Mouse (Mus musculus): ENCODE data around the gene Gm44503. TPM values are rescaled to one million over a fixed set of nuclear protein-coding genes. Genes with fewer than 3 reads are reported as not detected.

Gm44503 gene
- total RNA-seq, 2 experiments from 2014 or later, result 0.29 TPM; not detected in 1

DNA sequence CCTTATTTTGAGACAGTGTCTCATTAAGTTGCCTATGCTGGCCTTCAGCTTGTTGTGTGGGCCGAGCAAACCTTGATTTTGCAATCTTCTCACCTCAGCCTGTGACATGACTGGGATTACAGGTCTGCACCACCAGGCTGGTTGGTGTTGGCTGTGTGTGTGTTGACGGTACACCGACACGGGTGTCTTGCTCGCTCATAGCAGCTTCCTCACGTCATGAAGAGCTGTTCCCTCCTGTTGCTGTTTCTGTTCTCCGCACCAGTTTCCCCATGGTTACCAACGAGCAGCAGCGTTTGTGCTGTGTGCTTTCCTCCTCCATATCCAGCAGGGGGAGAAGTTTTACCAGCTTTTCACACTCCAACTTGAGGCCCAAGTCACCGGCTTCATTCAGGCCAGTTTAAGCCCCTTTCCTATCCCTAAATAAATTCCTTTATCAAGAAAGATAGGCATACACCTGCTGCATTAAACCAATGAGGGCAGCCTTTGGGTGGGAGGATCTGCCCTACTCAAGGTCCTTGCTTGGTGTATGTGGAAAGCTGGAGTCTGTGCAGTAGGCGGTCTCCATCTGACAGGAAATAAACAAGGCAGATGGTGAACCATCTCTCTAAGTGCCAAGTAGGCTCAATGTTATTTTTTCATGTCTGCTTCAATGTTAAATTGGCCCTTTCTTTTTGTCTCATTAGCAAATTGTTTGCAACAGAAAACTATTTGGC lies 9.9 kb downstream of the Gm44503 start:
- intact Hi-C loops (cut with DNase I), result loop anchor here (5.0 to 10.0 kb wide), 2 partner anchors 124 to 204 kb away; no protein-coding TSS in a partner anchor
- DNase-seq (ENCODE audit: low spot score in 2 of 2), result peak; percentile 68 to 89

DNA sequence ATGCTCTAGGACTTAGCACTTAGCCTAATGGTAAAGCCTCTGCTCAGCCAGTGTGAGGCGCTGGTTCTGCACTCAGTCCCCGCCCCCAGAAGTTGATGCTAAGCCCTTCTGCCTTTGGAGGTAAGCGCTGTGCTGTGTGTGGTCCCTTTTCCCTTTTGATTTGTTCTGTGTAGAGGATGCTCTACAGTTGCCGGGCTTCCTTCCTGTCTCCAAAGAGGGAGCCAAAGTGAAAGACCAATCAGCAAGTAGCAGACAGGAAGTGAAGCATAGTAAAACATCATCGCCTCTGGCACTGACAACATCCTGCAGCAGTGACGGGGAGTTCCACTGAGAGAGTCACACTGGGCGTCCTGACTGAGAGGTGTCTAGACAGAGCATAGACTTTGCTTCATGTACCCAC lies 11.2 kb downstream of the Gm44503 start:
- DNase-seq (ENCODE audit: low spot score in 2 of 2), result no peak
- intact Hi-C loops (cut with DNase I), result loop anchor here (5.0 to 10.0 kb wide), 2 partner anchors 122 to 205 kb away; no protein-coding TSS in a partner anchor

DNA sequence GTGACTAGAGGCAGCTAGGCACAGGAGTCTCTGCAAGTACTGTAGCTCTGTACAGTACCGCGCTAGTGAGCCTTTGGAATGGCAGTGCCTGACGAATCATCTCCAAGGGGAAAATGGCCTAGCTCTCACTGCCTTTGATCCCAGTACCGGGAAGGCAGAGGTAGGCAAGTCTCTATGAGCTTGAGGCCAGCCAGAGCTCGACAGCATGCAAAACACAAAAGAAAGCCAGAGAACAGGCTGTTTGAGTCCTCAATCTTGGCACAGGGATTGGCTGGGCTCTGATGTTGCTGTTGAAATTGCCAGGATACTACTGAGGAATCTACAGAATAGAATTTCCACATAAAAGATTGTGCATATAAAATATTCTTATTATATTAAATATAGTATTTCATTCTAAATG lies 13.8 kb downstream of the Gm44503 start:
- DNase-seq (ENCODE audit: low spot score in 2 of 2), result no peak
- intact Hi-C loops (cut with DNase I), result no loop called here

DNA sequence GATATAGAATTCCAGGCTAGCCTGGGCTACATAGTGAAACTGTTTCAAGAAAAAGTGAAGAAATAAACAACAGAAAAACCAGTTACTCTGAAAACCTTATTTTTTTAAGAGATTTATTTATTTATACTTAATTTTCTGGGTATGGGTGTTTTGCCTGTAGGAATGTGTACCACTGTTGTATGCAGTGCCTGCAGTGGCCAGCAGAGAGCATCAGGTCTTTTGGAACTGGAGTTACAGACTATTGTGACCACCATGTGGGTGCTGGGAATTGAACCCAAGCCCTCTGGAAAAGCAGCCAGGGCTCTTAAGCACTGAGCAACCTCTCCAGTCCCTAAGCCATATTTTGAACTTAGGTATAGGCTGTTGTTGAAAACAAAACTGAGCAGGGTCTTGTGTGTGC lies 14.3 kb downstream of the Gm44503 start:
- DNase-seq (ENCODE audit: low spot score in 2 of 2), result no peak
- intact Hi-C loops (cut with DNase I), result no loop called here

DNA sequence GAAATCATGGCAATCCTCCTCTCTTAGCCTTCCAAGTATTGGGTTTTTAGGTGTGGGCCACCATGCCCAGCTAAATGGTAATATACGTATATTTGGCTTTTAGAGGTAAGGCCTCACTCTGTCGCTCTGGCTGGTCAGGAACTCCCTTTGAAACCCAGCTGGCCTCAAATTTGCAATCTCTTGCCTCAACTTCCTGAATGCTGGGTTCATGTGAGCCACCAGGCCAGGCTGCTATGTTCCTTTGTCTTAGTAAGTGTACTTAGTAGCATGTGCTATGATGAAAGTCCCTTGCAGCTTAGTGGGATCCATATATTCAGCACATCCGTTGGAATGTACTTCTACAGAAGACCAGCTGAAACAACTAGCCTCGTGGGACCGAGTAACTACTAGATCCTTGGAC lies 16.1 kb downstream of the Gm44503 start:
- no peak for DNase-seq (ENCODE audit: low spot score in 2 of 2)
- intact Hi-C loops (cut with DNase I), result no loop called here

DNA sequence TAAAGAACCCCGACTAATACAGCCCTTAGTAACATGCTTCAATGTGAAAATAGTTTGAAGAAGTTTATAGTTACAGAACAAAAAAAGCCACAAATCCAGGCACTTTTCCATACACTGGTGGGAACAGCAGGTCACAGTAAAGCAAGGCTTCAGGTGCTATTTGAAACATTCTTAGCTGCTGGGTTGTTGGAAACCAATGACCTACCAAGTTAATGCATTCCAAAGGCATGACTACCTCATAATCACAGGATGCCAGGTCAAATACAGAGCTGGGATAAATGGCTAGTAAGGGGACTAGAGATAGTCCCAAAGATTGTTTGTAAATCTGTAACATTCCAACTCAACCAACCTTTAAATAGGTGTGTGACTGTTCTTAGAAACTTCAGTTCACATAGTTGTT lies 16.6 kb downstream of the Gm44503 start:
- DNase-seq (ENCODE audit: low spot score in 2 of 2), result no peak
- intact Hi-C loops (cut with DNase I), result no loop called here

DNA sequence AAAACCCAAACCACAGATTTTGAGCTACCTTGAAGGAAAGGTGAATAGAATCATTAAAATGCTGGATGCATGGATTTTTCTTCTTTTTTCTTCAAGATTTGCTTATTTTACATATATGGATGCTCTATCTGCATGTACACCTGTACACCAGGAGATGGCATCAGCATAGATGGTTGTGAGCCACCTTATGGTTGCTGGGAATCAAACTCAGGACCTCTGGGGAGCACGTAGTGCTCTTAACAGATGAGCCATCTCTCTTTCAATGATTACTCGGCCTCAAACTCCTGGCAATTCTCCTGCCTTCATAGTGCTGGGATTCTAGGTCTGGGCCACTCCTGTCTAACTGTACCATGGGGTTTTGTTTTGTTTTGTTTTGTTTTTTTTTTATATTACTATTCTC lies 24.4 kb downstream of the Gm44503 start:
- intact Hi-C loops (cut with DNase I), result no loop called here
- DNase-seq (ENCODE audit: low spot score in 2 of 2), result no peak

DNA sequence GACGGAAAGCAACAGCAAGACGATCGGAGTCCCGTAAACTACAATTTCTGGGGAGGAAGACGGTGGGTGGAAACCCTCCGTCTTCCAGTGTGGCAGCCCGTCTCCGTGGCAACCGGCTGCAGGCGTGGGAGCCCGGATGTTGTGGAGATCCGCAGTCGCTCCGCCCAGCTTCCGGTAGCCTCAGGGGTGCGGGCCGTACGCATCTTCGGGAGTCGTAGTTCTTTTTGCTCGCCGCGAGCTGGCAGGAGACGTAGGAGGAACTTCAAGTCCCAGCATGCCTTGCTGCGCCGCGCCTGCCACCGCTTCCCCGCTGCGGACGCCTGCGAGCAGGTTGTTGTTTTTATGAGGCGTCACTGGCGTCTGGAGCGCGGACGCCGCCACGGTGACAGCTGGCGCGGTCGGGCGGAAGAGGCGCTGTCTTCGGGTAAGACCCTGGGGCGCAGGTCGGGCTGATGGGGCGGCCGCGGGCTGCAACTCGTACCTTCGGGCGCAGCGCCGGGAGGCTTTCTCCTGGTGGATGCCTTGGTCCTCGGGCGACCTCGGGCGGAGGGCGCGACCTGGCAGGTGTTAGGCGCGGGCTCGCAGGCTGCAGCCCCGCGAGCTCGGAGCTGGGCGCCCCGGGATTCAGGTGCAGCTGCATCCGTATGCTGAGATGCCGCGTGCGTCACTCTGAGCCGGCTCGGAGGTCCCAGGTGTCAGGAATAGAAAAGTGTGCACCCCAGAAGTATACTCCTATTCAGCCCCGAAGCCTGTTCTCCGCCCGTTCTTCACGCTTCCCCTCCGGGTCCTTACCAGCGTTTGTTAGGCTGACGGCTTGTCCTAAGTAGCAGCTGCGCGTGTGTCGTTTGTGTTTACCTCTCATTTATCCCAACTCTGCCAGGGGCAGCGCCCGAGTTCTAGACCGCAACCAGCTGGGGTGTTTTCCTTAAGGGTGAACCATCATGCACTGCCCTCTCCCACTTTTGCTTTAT lies 26.9 kb downstream of the Gm44503 start, which contains the start of the genes Ccpg1os and Ccpg1:
TSS of gene Ccpg1os (minus strand) at position 133 of the 971 bp plus-strand sequence.
TSS of gene Ccpg1 (plus strand) at position 180 of the 971 bp plus-strand sequence.
- intact Hi-C loops (cut with DNase I), result no loop called here
- peak; percentile 98 for DNase-seq (ENCODE audit: low spot score in 2 of 2)

DNA sequence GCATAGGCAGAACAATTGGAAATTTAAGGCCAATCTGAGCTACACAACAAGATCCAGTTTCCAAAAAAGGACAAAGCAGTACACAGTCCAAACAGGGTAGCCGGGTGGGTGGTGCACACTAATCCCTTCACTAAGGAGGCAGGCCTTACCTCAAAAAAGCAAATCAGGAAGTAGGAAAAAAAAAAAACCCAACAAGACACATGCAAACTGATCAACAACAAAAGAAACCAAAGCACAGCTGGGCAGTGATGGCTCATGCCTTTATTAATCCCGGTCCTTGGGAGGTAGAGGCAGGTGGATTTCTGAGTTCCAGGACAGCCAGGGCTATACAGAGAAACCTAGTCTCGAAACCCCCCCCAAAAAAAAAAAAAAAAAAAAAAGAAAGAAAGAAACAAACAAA lies 29.1 kb downstream of the Gm44503 start:
- intact Hi-C loops (cut with DNase I), result no loop called here
- no peak for DNase-seq (ENCODE audit: low spot score in 2 of 2)

DNA sequence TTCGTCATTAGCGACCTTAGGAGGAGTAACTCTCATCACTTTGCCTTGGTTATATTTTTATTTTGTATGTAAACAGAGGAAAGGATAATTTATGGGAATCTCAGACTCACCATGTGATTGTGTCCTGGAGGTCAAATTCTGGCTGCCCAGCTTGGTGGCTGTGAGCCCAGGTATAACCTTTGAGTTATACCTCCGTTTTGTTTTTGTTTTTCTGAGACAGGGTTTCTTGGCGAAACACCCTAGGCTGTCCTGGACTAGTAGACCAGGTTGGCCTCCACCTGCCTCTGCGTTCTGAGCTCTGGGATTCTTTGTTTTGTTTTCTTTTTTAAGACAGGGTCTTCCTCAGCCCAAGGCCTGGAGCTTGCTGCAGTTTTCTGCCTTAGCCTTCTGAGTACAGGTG lies 30.1 kb downstream of the Gm44503 start:
- intact Hi-C loops (cut with DNase I), result no loop called here
- no peak for DNase-seq (ENCODE audit: low spot score in 2 of 2)

DNA sequence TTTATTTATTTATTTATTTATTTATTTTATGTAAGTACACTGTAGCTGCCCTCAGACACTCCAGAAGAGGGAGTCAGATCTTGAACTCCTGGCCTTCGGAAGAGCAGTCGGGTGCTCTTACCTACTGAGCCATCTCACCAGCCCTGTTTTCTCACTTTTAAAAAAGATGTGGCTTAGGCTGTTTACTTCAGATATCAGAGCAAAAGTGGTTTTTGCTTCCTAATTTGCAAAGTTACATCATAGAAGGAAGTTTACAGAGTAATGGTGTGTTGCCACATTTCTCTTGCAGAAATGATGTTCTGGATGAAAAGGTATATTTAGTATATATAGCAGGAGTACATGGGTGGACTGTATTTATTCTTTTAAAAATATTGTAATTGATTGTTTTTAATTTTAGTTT lies 32.8 kb downstream of the Gm44503 start:
- DNase-seq (ENCODE audit: low spot score in 2 of 2), result no peak
- intact Hi-C loops (cut with DNase I), result no loop called here

DNA sequence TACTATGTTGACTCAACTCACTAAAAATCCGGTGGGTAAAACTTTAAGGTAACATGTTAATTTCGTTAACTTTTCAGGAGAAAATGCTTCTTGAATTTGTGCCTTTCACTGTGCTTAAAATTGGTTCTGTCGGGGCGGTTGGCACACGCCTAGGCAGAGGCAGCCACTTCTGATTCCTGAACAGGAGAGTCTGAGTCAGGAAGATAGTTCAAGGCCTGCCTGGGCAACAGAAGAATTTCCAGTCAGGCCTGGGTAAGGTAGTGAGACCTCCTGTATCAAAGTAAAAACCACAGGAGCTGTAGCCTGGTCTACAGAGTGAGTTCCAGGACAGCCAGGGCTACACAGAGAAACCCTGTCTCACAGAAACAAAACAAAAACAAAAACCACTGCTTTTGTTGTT lies 33.9 kb downstream of the Gm44503 start:
- no peak for DNase-seq (ENCODE audit: low spot score in 2 of 2)
- intact Hi-C loops (cut with DNase I), result no loop called here

DNA sequence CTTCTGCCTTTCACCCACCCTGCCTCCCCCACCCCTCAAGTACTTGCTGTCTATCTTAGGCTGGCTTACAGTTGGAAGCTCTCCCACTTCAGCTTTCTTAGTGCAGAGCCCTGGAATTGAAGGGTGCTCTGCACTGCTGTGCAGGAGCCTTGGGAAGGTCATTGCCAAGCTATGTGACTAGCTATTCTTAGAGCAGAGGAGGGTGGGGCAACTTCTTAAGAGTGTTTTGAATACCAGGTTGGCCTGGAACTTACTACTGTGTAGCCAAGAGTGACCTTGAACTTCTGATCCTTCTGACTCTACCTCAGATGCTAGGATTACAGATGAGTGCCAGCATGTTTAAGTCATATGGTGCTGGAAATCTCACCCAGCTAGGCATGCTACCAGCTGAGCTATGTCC lies 37.5 kb downstream of the Gm44503 start:
- intact Hi-C loops (cut with DNase I), result no loop called here

DNA sequence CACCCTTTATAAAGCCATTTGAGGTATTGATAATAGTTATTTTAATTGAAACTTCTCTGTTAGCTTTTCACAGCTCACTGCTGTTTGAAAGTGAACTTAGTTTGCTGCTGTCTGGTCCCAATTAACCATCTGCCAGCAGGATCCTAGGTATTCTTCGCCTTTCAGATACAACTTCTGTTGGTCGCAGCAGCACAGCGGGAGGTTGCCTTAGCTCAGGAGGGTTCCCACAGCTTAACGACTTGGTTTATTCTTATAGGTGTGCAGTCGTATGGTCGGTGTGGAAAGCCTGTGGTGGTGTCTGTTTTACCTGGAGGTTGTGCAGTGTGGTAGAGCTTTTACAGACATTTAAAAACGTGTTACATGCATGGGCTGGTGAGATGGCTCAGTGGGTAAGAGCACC lies 38.2 kb downstream of the Gm44503 start:
- intact Hi-C loops (cut with DNase I), result no loop called here
- DNase-seq (ENCODE audit: low spot score in 2 of 2), result no peak

More for the DNA sequence above, 37.5 kb downstream of the Gm44503 start:
- no peak for DNase-seq (ENCODE audit: low spot score in 2 of 2)

DNA sequence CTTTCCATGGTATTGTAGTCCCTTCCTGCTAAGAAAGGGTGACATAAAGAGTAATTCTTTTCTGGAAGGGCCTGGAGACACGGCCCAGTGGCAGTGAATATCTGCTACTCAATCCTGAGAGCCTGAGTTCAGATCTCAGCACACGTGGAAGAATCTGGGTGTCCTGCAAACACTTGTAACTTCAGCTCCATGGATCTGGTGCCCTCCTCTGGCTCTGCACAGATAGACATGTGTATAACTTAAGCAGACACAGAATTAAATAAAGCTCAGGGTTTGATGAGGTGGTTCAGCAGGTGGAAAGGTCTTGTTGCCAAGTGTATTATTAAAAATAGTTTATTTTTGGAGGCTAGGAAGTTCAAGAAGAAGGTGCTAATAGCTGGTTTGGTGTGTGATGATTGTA lies 41.8 kb downstream of the Gm44503 start:
- DNase-seq (ENCODE audit: low spot score in 2 of 2), result no peak
- intact Hi-C loops (cut with DNase I), result no loop called here

DNA sequence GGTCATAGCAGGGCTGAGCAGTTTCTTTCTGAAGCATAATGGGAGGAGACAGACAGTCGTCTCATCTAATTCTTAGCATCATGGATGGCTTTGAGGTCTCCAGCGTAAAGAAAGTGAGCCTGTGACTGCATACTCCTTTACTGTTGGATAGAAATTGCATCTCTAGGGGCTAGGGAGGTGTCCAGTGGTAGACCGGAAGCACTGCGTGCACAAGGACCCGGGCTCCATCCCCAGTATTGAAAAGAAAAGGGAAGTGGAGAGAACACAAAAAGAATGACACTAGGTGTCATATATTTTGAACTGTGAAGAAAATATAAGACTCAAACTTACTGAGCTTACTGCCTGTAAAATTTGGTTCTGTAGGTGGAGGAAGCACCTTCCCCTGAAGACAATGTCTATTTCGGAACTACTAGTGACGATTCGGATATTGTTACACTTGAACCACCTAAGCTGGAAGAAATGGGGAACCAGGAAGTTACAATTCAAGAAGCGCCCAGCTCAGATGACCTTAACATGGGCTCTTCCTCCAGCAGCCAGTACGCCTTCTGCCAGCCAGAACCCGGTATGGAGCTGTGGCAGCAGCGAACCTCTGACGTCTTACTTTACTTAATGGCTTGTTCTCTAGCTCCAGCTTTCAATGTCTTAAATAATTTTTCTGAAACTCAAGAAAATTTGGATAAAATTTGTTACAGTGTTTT lies 42.8 kb downstream of the Gm44503 start:
- no peak for DNase-seq (ENCODE audit: low spot score in 2 of 2)
- intact Hi-C loops (cut with DNase I), result no loop called here

DNA sequence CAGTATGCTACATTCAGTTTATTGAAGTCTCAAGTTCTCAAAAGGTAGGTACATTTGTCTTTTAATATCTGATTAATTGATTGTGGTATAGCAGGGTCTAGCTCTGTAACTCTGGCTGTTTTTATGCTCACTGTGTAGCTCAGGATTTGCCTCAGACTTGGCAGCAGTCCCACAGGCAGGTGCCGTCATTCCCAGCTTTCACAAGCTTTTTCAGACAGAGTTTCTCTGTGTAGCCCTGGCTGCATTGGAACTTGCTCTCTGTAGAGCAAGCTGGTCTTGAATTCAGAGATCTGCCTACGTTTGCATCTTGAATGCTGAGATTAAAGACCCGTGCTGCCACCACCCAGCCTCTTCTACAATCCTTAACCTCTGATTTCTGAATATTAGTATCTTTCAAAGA lies 43.5 kb downstream of the Gm44503 start:
- DNase-seq (ENCODE audit: low spot score in 2 of 2), result no peak

DNA sequence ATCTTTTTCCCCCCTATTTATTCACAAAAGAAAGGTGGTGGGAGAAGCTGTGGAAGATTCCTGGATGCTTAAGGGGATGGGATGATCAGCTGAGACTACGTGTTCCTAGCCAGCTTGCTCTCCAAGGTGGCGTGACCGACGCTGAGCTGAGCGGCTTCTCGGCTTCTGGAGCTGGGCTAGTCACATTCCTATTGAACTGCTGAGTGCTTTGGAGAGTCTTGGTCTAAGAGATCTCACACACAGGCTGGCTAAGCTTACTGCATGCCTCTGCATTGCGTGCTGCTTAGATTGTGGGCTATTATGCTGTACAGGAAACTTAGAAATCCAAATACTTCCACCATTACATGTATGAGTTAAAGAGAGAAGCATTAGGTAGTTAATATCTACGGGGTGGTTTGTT lies 45.4 kb downstream of the Gm44503 start:
- DNase-seq (ENCODE audit: low spot score in 2 of 2), result no peak
- intact Hi-C loops (cut with DNase I), result no loop called here

More for the DNA sequence above, 43.5 kb downstream of the Gm44503 start:
- intact Hi-C loops (cut with DNase I), result no loop called here

DNA sequence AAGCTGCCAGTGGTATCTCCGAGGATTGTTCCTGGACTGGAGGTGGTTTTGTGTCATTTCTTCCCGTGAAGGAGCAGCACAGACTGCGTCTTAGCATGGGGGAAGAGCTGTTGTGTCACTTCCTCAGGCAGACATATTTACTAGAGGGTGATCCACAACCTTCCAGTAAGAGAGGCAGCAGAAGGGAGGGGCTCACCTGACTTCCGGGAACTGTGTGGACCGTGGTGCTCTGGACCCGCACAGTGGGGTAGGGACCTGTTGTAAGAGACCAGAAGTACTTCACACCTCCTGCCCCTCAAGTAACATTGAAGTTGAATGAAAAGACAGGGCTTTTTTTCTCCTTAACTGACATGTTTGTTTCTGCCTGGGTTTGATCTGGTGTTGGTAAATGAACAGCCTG lies 46.5 kb downstream of the Gm44503 start:
- intact Hi-C loops (cut with DNase I), result no loop called here
- no peak for DNase-seq (ENCODE audit: low spot score in 2 of 2)

DNA sequence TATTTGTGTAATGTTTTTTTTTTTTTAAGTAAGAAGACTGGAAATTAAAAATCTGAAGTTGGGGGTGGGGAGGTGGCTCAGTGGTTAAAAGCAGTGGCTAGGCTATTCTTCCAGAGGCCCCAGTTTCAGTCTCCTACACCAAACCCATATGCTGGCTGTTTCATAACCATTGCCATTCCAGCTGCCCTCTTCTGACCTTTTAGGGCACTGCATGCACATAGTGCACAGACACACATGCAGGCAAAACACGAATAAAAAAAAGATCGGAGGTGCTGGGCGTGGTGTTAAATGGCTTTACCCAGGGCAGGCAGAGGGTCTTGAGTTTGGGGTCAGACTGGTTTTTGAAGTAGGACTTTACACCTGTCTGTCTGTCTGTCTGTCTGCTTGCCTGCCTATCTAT lies 47.5 kb downstream of the Gm44503 start:
- intact Hi-C loops (cut with DNase I), result no loop called here
- DNase-seq (ENCODE audit: low spot score in 2 of 2), result no peak

All from left cerebral cortex, postnatal 14 days (tissue).